Mouse (Mus musculus) lung, embryonic 15.5 days (tissue): ENCODE measurements around the gene Gm9936. TPM values are rescaled to one million over a fixed set of nuclear protein-coding genes. Genes with fewer than 3 reads are reported as not detected.
"Not testable (repeated sequence)": the region's sequence is repeated elsewhere in the genome, so short reads cannot be mapped to it uniquely, and the experiment has no call there.

Experiments used
- ATAC-seq: fragments of 200-750 bp; cut with Nextera tagmentation; 2 replicates; pipeline ENCODE4 v1.8.0; 2017; ENCODE audit warnings: moderate number of reproducible peaks, borderline replicate concordance; ENCODE audit not compliant: low FRiP score, low TSS enrichment; ENCODE audit errors: extremely low read depth
- H3K27ac ChIP-seq: fragments of 300-500 bp; sonication (generic); 2 replicates; pipeline ENCODE4 v1.5.1; 2015; ENCODE audit warnings: moderate library complexity, mild to moderate bottlenecking, inconsistent platforms
- H3K27me3 ChIP-seq: fragments of 300-500 bp; sonication (generic); 2 replicates; pipeline ENCODE4 v1.6.1; 2015; ENCODE audit warnings: inconsistent platforms
- H3K36me3 ChIP-seq: fragments of 300-500 bp; sonication (generic); 2 replicates; pipeline ENCODE4 v1.6.1; 2015; ENCODE audit warnings: inconsistent platforms
- H3K4me1 ChIP-seq: fragments of 300-500 bp; sonication (generic); 2 replicates; pipeline ENCODE4 v1.6.1; 2015; ENCODE audit warnings: inconsistent platforms
- H3K4me2 ChIP-seq: fragments of 300-500 bp; sonication (generic); 2 replicates; pipeline ENCODE4 v1.6.1; 2015; ENCODE audit warnings: inconsistent platforms, mild to moderate bottlenecking, moderate library complexity
- H3K4me3 ChIP-seq: fragments of 300-500 bp; sonication (generic); 2 replicates; pipeline ENCODE4 v1.5.1; 2015; ENCODE audit warnings: mild to moderate bottlenecking, inconsistent platforms
- H3K9ac ChIP-seq: fragments of 300-500 bp; sonication (generic); 2 replicates; pipeline ENCODE4 v1.6.1; 2015; ENCODE audit warnings: inconsistent platforms
- H3K9me3 ChIP-seq: fragments of 300-500 bp; sonication (generic); 2 replicates; pipeline ENCODE4 v1.6.1; 2016; ENCODE audit warnings: inconsistent platforms
- WGBS: fragments of 180-500 bp; shearing (Covaris S2); methylation state at CpG from one replicate; pipeline ENCODE4 v1.1.7; 2015; 5-methylcytosine and 5-hydroxymethylcytosine counted together
- polyA plus RNA-seq: library from polyadenylated mRNA; unstranded; fragments of >200 nt; fragmentation: Nextera tagmentation; extraction: Ambion mirVana; gene quantifications from 2 replicates; pipeline ENCODE4 v1.2.1, GENCODE M21; 2015

Gm9936 gene
- polyA plus RNA-seq, 1 experiment from 2014 or later, result not detected

DNA sequence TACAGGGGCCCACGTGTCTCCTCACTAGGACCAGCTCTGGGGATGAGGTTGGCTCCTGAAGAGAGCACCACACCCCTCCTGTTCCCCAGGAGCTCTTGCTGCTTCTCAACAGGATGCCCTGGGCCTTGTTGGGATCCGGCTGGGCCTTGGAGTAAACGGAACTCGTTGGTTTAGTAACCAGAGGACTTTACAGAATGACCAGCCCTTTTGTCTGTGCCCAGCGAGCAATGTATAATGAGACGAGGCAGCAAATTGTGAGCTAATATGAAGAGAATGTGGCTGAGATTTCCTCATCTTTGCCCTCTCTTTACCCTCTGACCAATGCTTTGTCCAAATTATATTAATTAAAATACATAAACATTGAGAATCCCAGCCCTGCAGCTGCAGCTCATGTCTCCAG lies 17.8 kb upstream of the Gm9936 start:
- no peaks in the 10 kb centered on the region for H3K9me3 ChIP-seq
- no peak overlapping the region for H3K4me3 ChIP-seq
- ATAC-seq, result no peak
- no peaks in the 10 kb centered on the region for H3K36me3 ChIP-seq
- H3K4me2 ChIP-seq, result no peak overlapping the region
- WGBS, result 41% methylated on average over 6 of the region's 6 CpGs
- H3K27me3 ChIP-seq, result 0 out of 2 replicates have a peak, but pooled peaks cover 5% of the 10 kb centered on the region
- H3K27ac ChIP-seq, result no peak overlapping the region
- H3K4me1 ChIP-seq, result no peaks in the 10 kb centered on the region
- H3K9ac ChIP-seq, result no peak overlapping the region

DNA sequence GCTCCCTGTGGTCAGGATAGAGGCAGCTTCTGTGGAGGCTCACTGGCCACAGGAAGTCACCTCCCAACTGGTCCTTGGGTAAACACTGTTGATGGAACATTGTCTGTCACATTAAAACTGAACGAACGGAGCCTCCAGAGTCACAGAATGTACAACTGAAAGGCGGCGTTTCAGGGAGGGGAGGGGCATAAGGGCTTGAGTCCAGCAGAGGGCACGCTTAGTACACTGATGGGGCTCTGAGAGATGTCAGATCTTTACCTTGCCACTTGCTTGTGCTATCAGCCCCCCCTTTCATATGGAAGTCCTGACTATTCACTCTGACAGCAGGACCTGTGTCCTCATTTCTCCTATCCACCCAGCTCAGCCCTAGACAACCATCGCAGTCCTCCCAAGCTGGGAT lies 17.4 kb upstream of the Gm9936 start:
- Histone ChIP-seq H3K4me2 (no peak overlapping the region; the same call in 1 of the 2 replicates), H3K4me1 (no peaks in the 10 kb centered on the region), H3K27me3 (0 out of 2 replicates have a peak, but pooled peaks cover 5% of the 10 kb centered on the region), H3K27ac (no peak overlapping the region), H3K36me3 (no peaks in the 10 kb centered on the region), H3K4me3 (no peak overlapping the region), H3K9ac (no peak overlapping the region), H3K9me3 (no peaks in the 10 kb centered on the region)
- 35% methylated on average over 6 of the region's 6 CpGs for WGBS
- ATAC-seq, result no peak

- Histone ChIP-seq H3K4me1 (no peaks in the 10 kb centered on the region), H3K36me3 (no peaks in the 10 kb centered on the region), H3K4me3 (no peak overlapping the region), H3K4me2 (no peak overlapping the region), H3K9ac (no peak overlapping the region), H3K27me3 (peaks cover 8% of the 10 kb centered on the region; the same call in 1 of the 2 replicates), H3K27ac (no peak overlapping the region), H3K9me3 (peaks cover 7% of the 10 kb centered on the region)
- WGBS, result 88% methylated on average over 12 of the region's 12 CpGs
- ATAC-seq, result no peak
Observed at GRCm38 (mm10) chr5:114865279-114865678, 6.8 kb upstream of the Gm9936 start.

GRCm38 (mm10) chr5:114864813-114865212 lies 6.3 kb upstream of the Gm9936 start:
- no peak for ATAC-seq
- Histone ChIP-seq H3K27ac (no peak overlapping the region), H3K9ac (no peak overlapping the region), H3K4me3 (no peak overlapping the region), H3K36me3 (no peaks in the 10 kb centered on the region), H3K9me3 (peaks cover 7% of the 10 kb centered on the region), H3K4me2 (no peak overlapping the region), H3K4me1 (no peaks in the 10 kb centered on the region), H3K27me3 (peaks cover 10% of the 10 kb centered on the region; the same call in 1 of the 2 replicates)
- 84% methylated on average over 7 of the region's 7 CpGs for WGBS

GRCm38 (mm10) chr5:114861730-114862129 lies 3.2 kb upstream of the Gm9936 start:
- H3K4me1 ChIP-seq, result 0 out of 2 replicates have a peak, but pooled peaks cover 3% of the 10 kb centered on the region
- H3K27ac ChIP-seq, result no peak overlapping the region
- WGBS, result 56% methylated on average over 6 of the region's 6 CpGs
- ATAC-seq, result no peak
- H3K9me3 ChIP-seq, result no peaks in the 10 kb centered on the region
- H3K9ac ChIP-seq, result no peak overlapping the region
- H3K27me3 ChIP-seq, result peaks cover 35% of the 10 kb centered on the region
- H3K4me3 ChIP-seq, result no peak overlapping the region
- no peaks in the 10 kb centered on the region for H3K36me3 ChIP-seq
- H3K4me2 ChIP-seq, result no peak overlapping the region

DNA sequence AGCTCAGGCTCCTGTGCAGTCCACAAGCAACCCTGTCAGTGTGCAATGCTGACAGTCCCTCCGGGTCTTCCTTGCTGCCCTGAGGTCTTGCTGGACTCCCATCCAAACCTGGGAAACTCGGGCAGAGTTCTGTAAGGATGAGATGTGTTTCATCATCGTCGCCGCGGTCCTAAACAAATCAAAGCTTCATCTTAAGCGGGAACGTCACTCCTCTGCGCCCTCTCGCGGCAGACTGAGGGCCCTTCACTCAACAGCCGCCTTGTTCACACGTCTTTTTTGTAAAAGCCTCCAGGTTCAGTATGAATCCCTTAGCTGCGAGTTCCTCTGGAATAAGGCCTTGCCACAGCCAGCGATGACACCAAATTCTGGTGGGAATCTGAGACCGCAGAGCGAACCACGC lies 771 bp upstream of the Gm9936 start:
- no peaks in the 10 kb centered on the region for H3K36me3 ChIP-seq
- ATAC-seq, result no peak
- peak overlapping the region; percentile 52 for H3K4me2 ChIP-seq
- 4% methylated on average over 18 of the region's 18 CpGs for WGBS
- H3K4me3 ChIP-seq, result peak overlapping the region; percentile 21
- H3K4me1 ChIP-seq, result 0 out of 2 replicates have a peak, but pooled peaks cover 3% of the 10 kb centered on the region
- H3K9me3 ChIP-seq, result no peaks in the 10 kb centered on the region
- no peak overlapping the region; the same call in 1 of the 2 replicates for H3K9ac ChIP-seq
- H3K27me3 ChIP-seq, result peaks cover 36% of the 10 kb centered on the region
- H3K27ac ChIP-seq, result no peak overlapping the region

DNA sequence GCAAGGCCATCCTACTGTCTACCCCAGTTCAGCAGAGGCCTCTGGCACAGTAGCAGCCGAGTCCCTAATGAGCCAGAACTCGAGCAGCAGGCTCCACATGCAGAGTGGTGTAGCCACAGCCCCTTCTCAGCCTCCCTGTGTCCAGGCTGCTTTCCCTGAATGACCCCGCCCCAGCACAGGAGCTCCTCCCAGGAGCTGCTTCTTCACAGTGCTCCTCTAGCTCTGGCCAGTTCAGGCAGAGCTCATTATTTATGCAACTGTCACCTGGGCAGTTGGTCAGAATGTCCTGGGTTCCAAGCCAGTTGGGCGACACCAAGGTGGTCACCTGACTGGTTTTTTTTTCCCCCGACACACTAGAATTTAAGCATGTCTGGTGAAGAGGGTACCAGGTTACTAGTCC lies 5.1 kb downstream of the Gm9936 start, which contains the start of gene 4930519G04Rik:
TSS of gene 4930519G04Rik (plus strand) at position 301 of the 400 bp plus-strand sequence.
- H3K4me3 ChIP-seq, H3K9ac ChIP-seq, H3K4me2 ChIP-seq, H3K4me1 ChIP-seq, ATAC-seq, H3K9me3 ChIP-seq, H3K27ac ChIP-seq, H3K36me3 ChIP-seq: not testable (repeated sequence)
- H3K27me3 ChIP-seq, result peaks cover 14% of the 10 kb centered on the region
- 56% methylated on average over 3 of the region's 5 CpGs for WGBS

GRCm38 (mm10) chr5:114851565-114852236 lies 6.8 kb downstream of the Gm9936 start:
- Histone ChIP-seq H3K4me3 (no peak overlapping the region), H3K27me3 (0 out of 2 replicates have a peak, but pooled peaks cover under 1% of the 10 kb centered on the region), H3K4me2 (no peak overlapping the region), H3K36me3 (no peaks in the 10 kb centered on the region), H3K9ac (no peak overlapping the region), H3K9me3 (no peaks in the 10 kb centered on the region), H3K27ac (no peak overlapping the region), H3K4me1 (no peaks in the 10 kb centered on the region)
- 80% methylated on average over 20 of the region's 20 CpGs for WGBS
- ATAC-seq, result no peak

DNA sequence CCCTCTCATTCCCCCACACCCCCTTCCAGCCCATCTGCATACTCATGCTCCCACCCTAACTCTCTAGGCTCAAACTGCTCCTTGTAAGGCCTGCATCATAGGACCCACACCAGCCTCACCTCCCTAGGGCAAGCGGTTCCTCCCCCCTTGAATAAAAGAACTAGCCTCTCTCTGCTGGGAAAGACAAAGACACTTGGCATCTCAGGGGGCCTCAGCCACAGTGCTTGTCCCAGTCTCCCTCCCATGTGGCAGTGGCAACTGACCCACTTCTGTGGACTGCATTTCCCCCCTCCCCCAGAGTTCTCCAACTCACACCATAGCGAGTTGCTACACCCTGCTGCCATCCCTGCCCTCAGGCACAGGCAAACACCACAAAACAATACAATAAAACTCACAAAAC lies 14.1 kb downstream of the Gm9936 start:
- not testable (repeated sequence) for ATAC-seq, H3K27me3 ChIP-seq, H3K9me3 ChIP-seq, H3K4me2 ChIP-seq, H3K9ac ChIP-seq, H3K4me3 ChIP-seq, H3K36me3 ChIP-seq, H3K27ac ChIP-seq
- H3K4me1 ChIP-seq, result peaks cover 15% of the 10 kb centered on the region; the same call in 1 of the 2 replicates
- WGBS, result 79% methylated on average over 2 of the region's 2 CpGs

DNA sequence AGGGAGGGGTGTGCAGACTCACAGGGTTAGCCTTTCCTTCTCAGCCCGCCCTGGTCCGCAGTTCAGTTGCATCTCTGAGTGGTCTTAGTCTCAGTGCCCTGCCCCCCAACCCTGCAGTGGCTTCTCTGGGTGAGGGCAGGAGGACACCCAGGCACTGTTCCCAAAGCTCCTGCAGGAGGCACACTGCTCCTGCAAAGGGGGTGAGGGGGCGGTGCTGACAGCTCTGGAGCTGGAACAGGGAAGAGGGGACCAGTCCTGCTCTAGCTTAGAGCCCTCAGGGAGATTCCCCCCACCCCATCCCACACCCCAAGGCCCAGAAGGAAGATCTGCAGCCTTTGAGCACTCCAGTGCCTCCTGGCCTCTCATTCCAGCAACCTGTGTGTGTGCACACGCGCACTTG lies 15.8 kb downstream of the Gm9936 start:
- Histone ChIP-seq H3K4me1 (peaks cover 15% of the 10 kb centered on the region; the same call in 1 of the 2 replicates), H3K9ac (no peak overlapping the region), H3K9me3 (no peaks in the 10 kb centered on the region), H3K27me3 (no peaks in the 10 kb centered on the region), H3K4me2 (no peak overlapping the region), H3K36me3 (no peaks in the 10 kb centered on the region), H3K27ac (no peak overlapping the region), H3K4me3 (no peak overlapping the region)
- no peak for ATAC-seq
- WGBS, result 59% methylated on average over 5 of the region's 5 CpGs

DNA sequence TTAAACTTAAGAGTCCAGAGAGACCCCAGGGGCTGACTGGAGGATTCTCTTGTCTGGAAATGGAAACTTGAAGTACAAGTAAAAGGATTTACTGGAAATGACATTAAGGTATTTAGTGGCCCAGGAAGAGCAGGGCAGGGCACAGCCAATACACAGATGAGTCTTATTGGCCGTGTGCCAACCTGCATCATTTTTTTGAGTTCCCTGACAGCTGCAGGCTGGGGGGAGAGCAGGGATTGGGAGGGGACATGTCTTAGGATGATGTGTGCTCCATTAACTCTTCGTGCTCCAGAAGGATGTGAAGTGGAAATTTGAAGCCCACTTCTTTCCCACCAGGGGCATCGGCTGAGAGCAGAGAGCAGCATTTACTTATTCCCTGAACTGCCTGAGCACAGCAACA lies 16.3 kb downstream of the Gm9936 start:
- not testable (repeated sequence) for H3K27ac ChIP-seq, H3K27me3 ChIP-seq, H3K4me2 ChIP-seq, H3K36me3 ChIP-seq, H3K4me3 ChIP-seq, H3K9ac ChIP-seq, H3K9me3 ChIP-seq
- H3K4me1 ChIP-seq, result peaks cover 15% of the 10 kb centered on the region; the same call in 1 of the 2 replicates
- 17% methylated on average over 3 of the region's 3 CpGs for WGBS
- 0 out of 2 replicates have a peak, but pooled peaks have one; percentile 6 for ATAC-seq

- H3K4me3 ChIP-seq, H3K27me3 ChIP-seq, H3K4me2 ChIP-seq, ATAC-seq, H3K9me3 ChIP-seq, H3K9ac ChIP-seq, H3K36me3 ChIP-seq, H3K27ac ChIP-seq: not testable (repeated sequence)
- peaks cover 19% of the 10 kb centered on the region for H3K4me1 ChIP-seq
- 40% methylated on average over 5 of the region's 5 CpGs for WGBS
Observed at GRCm38 (mm10) chr5:114840481-114840880, 18.0 kb downstream of the Gm9936 start.
